Mouse (Mus musculus): ENCODE measurements at regions not wholly inside any gene's neighbourhood (a gene's known extent, or its start where the extent isn't known, plus 50 kb on each side); places are given as distances from the start of the nearest gene placed in this dataset.

GRCm38 (mm10) chr15:96842881-96843280 is 143.4 kb upstream of the Slc38a2 start:
- H3K4me1 ChIP-seq (replicated peaks) = no peaks in the 10 kb centered on the region
- no peaks in the 10 kb centered on the region for H3K27me3 ChIP-seq
- H3K9ac ChIP-seq (replicated peaks) = no peak overlapping the region
- no peak overlapping the region for H3K4me3 ChIP-seq (replicated peaks)
- no peak overlapping the region for H3K4me2 ChIP-seq (replicated peaks)
- H3K9me3 ChIP-seq = no peaks in the 10 kb centered on the region
- ATAC-seq = no peak
- H3K27ac ChIP-seq = no peak overlapping the region
- 88% methylated on average over 3 of the region's 3 CpGs for WGBS
- H3K36me3 ChIP-seq = no peaks in the 10 kb centered on the region

GRCm38 (mm10) chr15:96836670-96837069 is 137.1 kb upstream of the Slc38a2 start:
- H3K27ac ChIP-seq = no peak overlapping the region
- no peaks in the 10 kb centered on the region for H3K36me3 ChIP-seq
- H3K4me3 ChIP-seq (replicated peaks) = no peak overlapping the region
- no peak overlapping the region for H3K4me2 ChIP-seq (replicated peaks)
- WGBS = 98% methylated on average over 3 of the region's 3 CpGs
- no peaks in the 10 kb centered on the region for H3K27me3 ChIP-seq
- no peak overlapping the region for H3K9ac ChIP-seq (replicated peaks)
- H3K4me1 ChIP-seq (replicated peaks) = no peaks in the 10 kb centered on the region
- no peak for ATAC-seq
- no peaks in the 10 kb centered on the region for H3K9me3 ChIP-seq

- H3K4me3 ChIP-seq (replicated peaks) = no peak overlapping the region
- ATAC-seq = no peak
- no peak overlapping the region for H3K9ac ChIP-seq (replicated peaks)
- H3K4me2 ChIP-seq (replicated peaks) = no peak overlapping the region
- no peaks in the 10 kb centered on the region for H3K36me3 ChIP-seq
- no peaks in the 10 kb centered on the region for H3K4me1 ChIP-seq (replicated peaks)
- H3K27me3 ChIP-seq = no peaks in the 10 kb centered on the region
- no peak overlapping the region for H3K27ac ChIP-seq
- H3K9me3 ChIP-seq = no peaks in the 10 kb centered on the region
- WGBS = 86% methylated on average over 9 of the region's 9 CpGs
Measured at GRCm38 (mm10) chr15:96834862-96835261, 135.3 kb upstream of the Slc38a2 start.

GRCm38 (mm10) chr15:96834162-96834843 is 134.8 kb upstream of the Slc38a2 start:
- WGBS = 88% methylated on average over 10 of the region's 10 CpGs
- H3K9ac ChIP-seq (replicated peaks) = no peak overlapping the region
- H3K4me1 ChIP-seq (replicated peaks) = no peaks in the 10 kb centered on the region
- ATAC-seq = no peak
- H3K27ac ChIP-seq = no peak overlapping the region
- H3K9me3 ChIP-seq = no peaks in the 10 kb centered on the region
- no peaks in the 10 kb centered on the region for H3K36me3 ChIP-seq
- no peak overlapping the region for H3K4me3 ChIP-seq (replicated peaks)
- no peaks in the 10 kb centered on the region for H3K27me3 ChIP-seq
- H3K4me2 ChIP-seq (replicated peaks) = no peak overlapping the region

- H3K4me2 ChIP-seq (replicated peaks) = no peak overlapping the region
- no peaks in the 10 kb centered on the region for H3K36me3 ChIP-seq
- H3K27me3 ChIP-seq = no peaks in the 10 kb centered on the region
- 87% methylated on average over 10 of the region's 10 CpGs for WGBS
- no peak for ATAC-seq
- H3K9me3 ChIP-seq = no peaks in the 10 kb centered on the region
- no peaks in the 10 kb centered on the region for H3K4me1 ChIP-seq (replicated peaks)
- H3K4me3 ChIP-seq (replicated peaks) = no peak overlapping the region
- H3K27ac ChIP-seq = no peak overlapping the region
- no peak overlapping the region for H3K9ac ChIP-seq (replicated peaks)
Measured at GRCm38 (mm10) chr15:96832389-96832788, 132.9 kb upstream of the Slc38a2 start.

- H3K4me3 ChIP-seq (replicated peaks) = no peak overlapping the region
- no peaks in the 10 kb centered on the region for H3K9me3 ChIP-seq
- WGBS = 94% methylated on average over 10 of the region's 10 CpGs
- no peak overlapping the region for H3K9ac ChIP-seq (replicated peaks)
- no peaks in the 10 kb centered on the region for H3K4me1 ChIP-seq (replicated peaks)
- no peaks in the 10 kb centered on the region for H3K36me3 ChIP-seq
- ATAC-seq = no peak
- H3K4me2 ChIP-seq (replicated peaks) = no peak overlapping the region
- H3K27me3 ChIP-seq = no peaks in the 10 kb centered on the region
- no peak overlapping the region for H3K27ac ChIP-seq
Measured at GRCm38 (mm10) chr15:96831256-96831655, 131.7 kb upstream of the Slc38a2 start.

- Histone ChIP-seq H3K27ac (no peak overlapping the region), H3K27me3 (no peaks in the 10 kb centered on the region), H3K9ac (replicated peaks) (no peak overlapping the region), H3K4me1 (replicated peaks) (no peaks in the 10 kb centered on the region), H3K4me3 (replicated peaks) (no peak overlapping the region), H3K4me2 (replicated peaks) (no peak overlapping the region), H3K9me3 (no peaks in the 10 kb centered on the region), H3K36me3 (no peaks in the 10 kb centered on the region)
- ATAC-seq = no peak
- 94% methylated on average over 11 of the region's 11 CpGs for WGBS
Measured at GRCm38 (mm10) chr15:96830578-96830977, 131.0 kb upstream of the Slc38a2 start.

- Histone ChIP-seq H3K36me3 (no peaks in the 10 kb centered on the region), H3K27me3 (no peaks in the 10 kb centered on the region), H3K4me1 (replicated peaks) (no peaks in the 10 kb centered on the region), H3K9ac (replicated peaks) (no peak overlapping the region), H3K4me2 (replicated peaks) (no peak overlapping the region), H3K9me3 (no peaks in the 10 kb centered on the region), H3K4me3 (replicated peaks) (no peak overlapping the region), H3K27ac (no peak overlapping the region)
- ATAC-seq = no peak
- WGBS = 97% methylated on average over 12 of the region's 12 CpGs
Measured at GRCm38 (mm10) chr15:96829941-96830340, 130.4 kb upstream of the Slc38a2 start.

GRCm38 (mm10) chr15:96828681-96829080 is 129.2 kb upstream of the Slc38a2 start:
- Histone ChIP-seq H3K9me3 (no peaks in the 10 kb centered on the region), H3K27ac (no peak overlapping the region), H3K36me3 (no peaks in the 10 kb centered on the region), H3K27me3 (no peaks in the 10 kb centered on the region), H3K9ac (replicated peaks) (no peak overlapping the region), H3K4me1 (replicated peaks) (no peaks in the 10 kb centered on the region), H3K4me3 (replicated peaks) (no peak overlapping the region), H3K4me2 (replicated peaks) (no peak overlapping the region)
- ATAC-seq = no peak
- WGBS = 90% methylated on average over 8 of the region's 8 CpGs

GRCm38 (mm10) chr15:96827931-96828330 is 128.4 kb upstream of the Slc38a2 start:
- Histone ChIP-seq H3K9me3 (no peaks in the 10 kb centered on the region), H3K27me3 (no peaks in the 10 kb centered on the region), H3K9ac (replicated peaks) (no peak overlapping the region), H3K27ac (no peak overlapping the region), H3K4me3 (replicated peaks) (no peak overlapping the region), H3K4me2 (replicated peaks) (no peak overlapping the region), H3K36me3 (no peaks in the 10 kb centered on the region), H3K4me1 (replicated peaks) (no peaks in the 10 kb centered on the region)
- no peak for ATAC-seq
- WGBS = 82% methylated on average over 8 of the region's 8 CpGs

- H3K27me3 ChIP-seq = no peaks in the 10 kb centered on the region
- H3K4me1 ChIP-seq (replicated peaks) = no peaks in the 10 kb centered on the region
- no peak for ATAC-seq
- H3K4me3 ChIP-seq (replicated peaks) = no peak overlapping the region
- no peak overlapping the region for H3K9ac ChIP-seq (replicated peaks)
- no peaks in the 10 kb centered on the region for H3K36me3 ChIP-seq
- 91% methylated on average over 7 of the region's 7 CpGs for WGBS
- 0 out of 2 replicates have a peak, but pooled peaks cover 5% of the 10 kb centered on the region for H3K9me3 ChIP-seq
- H3K27ac ChIP-seq = no peak overlapping the region
- H3K4me2 ChIP-seq (replicated peaks) = no peak overlapping the region
Measured at GRCm38 (mm10) chr15:96818435-96818834, 118.9 kb upstream of the Slc38a2 start.

- Histone ChIP-seq H3K4me2 (replicated peaks) (no peak overlapping the region), H3K9me3 (peaks cover 8% of the 10 kb centered on the region), H3K9ac (replicated peaks) (no peak overlapping the region), H3K27ac (no peak overlapping the region), H3K4me1 (replicated peaks) (no peaks in the 10 kb centered on the region), H3K36me3 (no peaks in the 10 kb centered on the region), H3K27me3 (no peaks in the 10 kb centered on the region), H3K4me3 (replicated peaks) (no peak overlapping the region)
- ATAC-seq = no peak
- WGBS = 94% methylated on average over 5 of the region's 5 CpGs
Measured at GRCm38 (mm10) chr15:96817626-96818025, 118.1 kb upstream of the Slc38a2 start.

- Histone ChIP-seq H3K4me2 (replicated peaks) (no peak overlapping the region), H3K4me3 (replicated peaks) (no peak overlapping the region), H3K9ac (replicated peaks) (no peak overlapping the region), H3K4me1 (replicated peaks) (no peaks in the 10 kb centered on the region), H3K36me3 (no peaks in the 10 kb centered on the region), H3K27ac (no peak overlapping the region), H3K27me3 (no peaks in the 10 kb centered on the region), H3K9me3 (peaks cover 13% of the 10 kb centered on the region)
- WGBS = 83% methylated on average over 5 of the region's 5 CpGs
- no peak for ATAC-seq
Measured at GRCm38 (mm10) chr15:96816997-96817570, 117.6 kb upstream of the Slc38a2 start.
